Mouse (Mus musculus) T-helper 1 cell (primary cell): Measurements from ENCODE around the gene Gpx3.

Source experiments
- in situ Hi-C: fragments of 300-600 bp; cut with MboI, MseI; formaldehyde crosslinking; loops from one replicate; pipeline ENCODE4 v1.15.1; 2025; ENCODE audit warnings: high pct_unique_total_duplicates

The Gpx3 gene

GRCm38 (mm10) chr11:54911671-54912502, 9.6 kb downstream of the Gpx3 start:
- in situ Hi-C loops: no loop called here

- in situ Hi-C loops: no loop called here
Measured at GRCm38 (mm10) chr11:54912503-54913316, 10.5 kb downstream of the Gpx3 start.

GRCm38 (mm10) chr11:54913841-54914240, 11.6 kb downstream of the Gpx3 start:
- in situ Hi-C loops: no loop called here

GRCm38 (mm10) chr11:54917461-54917860, 15.2 kb downstream of the Gpx3 start:
- in situ Hi-C loops: no loop called here

- in situ Hi-C loops: no loop called here
Measured at GRCm38 (mm10) chr11:54918273-54918672, 16.0 kb downstream of the Gpx3 start.

- in situ Hi-C loops: no loop called here
Measured at GRCm38 (mm10) chr11:54920127-54920972, 18.1 kb downstream of the Gpx3 start.

- in situ Hi-C loops: no loop called here
Measured at GRCm38 (mm10) chr11:54920973-54921580, 18.8 kb downstream of the Gpx3 start.

GRCm38 (mm10) chr11:54921798-54922197, 19.5 kb downstream of the Gpx3 start:
- in situ Hi-C loops: no loop called here

- in situ Hi-C loops: no loop called here
Measured at GRCm38 (mm10) chr11:54922488-54922887, 20.2 kb downstream of the Gpx3 start.

GRCm38 (mm10) chr11:54924145-54924544, 21.9 kb downstream of the Gpx3 start:
- in situ Hi-C loops: no loop called here

- in situ Hi-C loops: no loop called here
Measured at GRCm38 (mm10) chr11:54927346-54928140, 25.3 kb downstream of the Gpx3 start.

- in situ Hi-C loops: no loop called here
Measured at GRCm38 (mm10) chr11:54928219-54928618, 26.0 kb downstream of the Gpx3 start.

- in situ Hi-C loops: no loop called here
Measured at GRCm38 (mm10) chr11:54928886-54929285, 26.6 kb downstream of the Gpx3 start.

- in situ Hi-C loops: no loop called here
Measured at GRCm38 (mm10) chr11:54929290-54929689, 27.0 kb downstream of the Gpx3 start.

- in situ Hi-C loops: loop anchor here (5.0 kb wide), 1 partner anchor 53 kb away; no protein-coding TSS in a partner anchor
Measured at GRCm38 (mm10) chr11:54929744-54930143, 27.5 kb downstream of the Gpx3 start.

- in situ Hi-C loops: loop anchor here (5.0 kb wide), 1 partner anchor 52 kb away; no protein-coding TSS in a partner anchor
Measured at GRCm38 (mm10) chr11:54930318-54930979, 28.2 kb downstream of the Gpx3 start.

- in situ Hi-C loops: loop anchor here (5.0 kb wide), 1 partner anchor 51 kb away; no protein-coding TSS in a partner anchor
Measured at GRCm38 (mm10) chr11:54931405-54932093, 29.3 kb downstream of the Gpx3 start.

- in situ Hi-C loops: loop anchor here (5.0 kb wide), 1 partner anchor 50 kb away; no protein-coding TSS in a partner anchor
Measured at GRCm38 (mm10) chr11:54932540-54932939, 30.3 kb downstream of the Gpx3 start.

- in situ Hi-C loops: loop anchor here (5.0 kb wide), 1 partner anchor 48 kb away; no protein-coding TSS in a partner anchor
Measured at GRCm38 (mm10) chr11:54934198-54934597, 31.9 kb downstream of the Gpx3 start.
